Mouse (Mus musculus): ENCODE measurements around the gene Rfng.

DNA sequence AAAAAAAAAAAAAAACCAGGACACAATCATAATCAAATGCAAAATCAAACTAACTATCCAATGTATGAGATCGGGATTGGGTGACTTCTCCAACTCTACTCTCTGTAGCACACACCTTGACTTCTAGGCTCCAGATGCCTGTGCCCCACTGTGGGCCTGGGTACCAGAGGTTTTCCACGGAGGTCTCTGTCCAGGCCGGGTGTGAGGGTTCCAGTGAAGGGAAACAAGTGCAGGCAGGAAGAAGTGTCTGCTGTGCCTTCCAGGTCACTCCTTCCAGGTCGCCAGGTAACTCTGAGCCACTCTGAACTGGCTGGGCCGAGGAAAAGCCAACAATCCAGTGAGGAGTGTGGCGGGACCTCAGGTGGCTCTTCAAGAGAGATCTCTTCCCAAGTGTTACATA, 47.6 kb downstream of the Rfng start:
- TF ChIP-seq TCF3 (IDR thresholded peaks at IDR 0.05; ENCODE audit: insufficient read length, low read depth) (no peak), MAX (IDR thresholded peaks at IDR 0.05; ENCODE audit: low read depth) (no peak), POLR2A (IDR thresholded peaks at IDR 0.05; ENCODE audit: insufficient read length, low read depth) (no peak), E2F4 (IDR thresholded peaks at IDR 0.05; ENCODE audit: insufficient read depth) (no peak), USF1 (IDR thresholded peaks at IDR 0.05; ENCODE audit: low read depth) (no peak), POLR2AphosphoS2 (IDR thresholded peaks at IDR 0.05; ENCODE audit: insufficient read length, low read depth) (no peak), REST (IDR thresholded peaks at IDR 0.05; ENCODE audit: insufficient read depth, insufficient read length) (no peak), MYOG (IDR thresholded peaks at IDR 0.05; ENCODE audit: control insufficient read depth in 1 of 3, insufficient read depth in 1 of 3, insufficient read length in 2 of 3, low read depth in 2 of 3) (no peak), MYOD1 (IDR thresholded peaks at IDR 0.05; ENCODE audit: control insufficient read depth in 1 of 3, insufficient read length in 2 of 3, low read depth in 2 of 3) (no peak), TCF12 (IDR thresholded peaks at IDR 0.05; ENCODE audit: insufficient read depth, poor library complexity, severe bottlenecking) (no peak)

All from myocyte (in vitro differentiated cells).